Mouse (Mus musculus) midbrain, embryonic 10.5 days (tissue): ENCODE measurements around the gene Mrgprb8. TPM values are rescaled to one million over a fixed set of nuclear protein-coding genes. Genes with fewer than 3 reads are reported as not detected.
"Not testable (repeated sequence)": the region's sequence is repeated elsewhere in the genome, so short reads cannot be mapped to it uniquely, and the experiment has no call there.

Experiments
- DNase-seq: peaks from one replicate; pipeline ENCODE4 v3.0.0-alpha.2; 2017; ENCODE audit warnings: low spot score
- H3K27ac ChIP-seq: fragments of 300-500 bp; sonication (generic); replicated peaks from 2 replicates; pipeline ENCODE4 v1.5.1; 2016; ENCODE audit warnings: mild to moderate bottlenecking
- H3K27me3 ChIP-seq: fragments of 300-500 bp; sonication (generic); 2 replicates; pipeline ENCODE4 v1.6.1; 2016; ENCODE audit warnings: low read depth, mild to moderate bottlenecking; ENCODE audit not compliant: poor library complexity, severe bottlenecking
- H3K36me3 ChIP-seq: fragments of 300-500 bp; sonication (generic); 2 replicates; pipeline ENCODE4 v1.6.1; 2016; ENCODE audit warnings: mild to moderate bottlenecking, moderate library complexity
- H3K4me1 ChIP-seq: fragments of 300-500 bp; sonication (generic); 2 replicates; pipeline ENCODE4 v1.6.1; 2016
- H3K4me3 ChIP-seq: fragments of 300-500 bp; sonication (generic); 2 replicates; pipeline ENCODE4 v1.5.1; 2016; ENCODE audit warnings: mild to moderate bottlenecking, moderate library complexity
- H3K9me3 ChIP-seq: fragments of 300-500 bp; sonication (generic); replicated peaks from 2 replicates; pipeline ENCODE4 v1.6.1; 2016; ENCODE audit warnings: mild to moderate bottlenecking
- WGBS: fragments of 180-500 bp; shearing (Covaris S2); methylation state at CpG from one replicate; pipeline ENCODE4 v1.1.7; 2016; 5-methylcytosine and 5-hydroxymethylcytosine counted together
- polyA plus RNA-seq: library from polyadenylated mRNA; unstranded; fragments of >200 nt; fragmentation: Nextera tagmentation; extraction: Ambion mirVana; gene quantifications from 2 replicates; pipeline ENCODE4 v1.2.1, GENCODE M21; 2016

Gene Mrgprb8
- polyA plus RNA-seq: not detected in 2 replicates

DNA sequence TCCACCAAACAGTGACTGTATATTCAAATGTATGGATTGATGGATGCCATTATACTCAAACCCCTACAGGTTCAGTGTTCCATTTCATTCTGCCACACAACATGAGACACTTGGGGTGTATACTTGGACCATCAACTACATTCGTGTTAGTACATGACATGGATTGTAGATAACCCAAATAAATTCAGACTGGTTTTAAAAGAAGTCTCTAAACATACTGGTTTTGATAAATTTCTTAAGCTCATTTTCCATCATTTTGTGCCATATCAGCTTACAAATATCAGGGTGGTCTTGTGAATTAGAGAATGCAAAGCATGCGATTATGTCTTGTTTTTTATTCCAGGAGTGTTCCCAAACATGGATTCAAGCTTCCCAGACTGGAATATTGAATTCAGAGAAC is at the start of gene Mrgprb8:
Mrgprb8 (plus strand) TSS at position 301 of the 400 bp plus-strand sequence.
- no peaks in the 10 kb centered on the region for H3K27me3 ChIP-seq

DNA sequence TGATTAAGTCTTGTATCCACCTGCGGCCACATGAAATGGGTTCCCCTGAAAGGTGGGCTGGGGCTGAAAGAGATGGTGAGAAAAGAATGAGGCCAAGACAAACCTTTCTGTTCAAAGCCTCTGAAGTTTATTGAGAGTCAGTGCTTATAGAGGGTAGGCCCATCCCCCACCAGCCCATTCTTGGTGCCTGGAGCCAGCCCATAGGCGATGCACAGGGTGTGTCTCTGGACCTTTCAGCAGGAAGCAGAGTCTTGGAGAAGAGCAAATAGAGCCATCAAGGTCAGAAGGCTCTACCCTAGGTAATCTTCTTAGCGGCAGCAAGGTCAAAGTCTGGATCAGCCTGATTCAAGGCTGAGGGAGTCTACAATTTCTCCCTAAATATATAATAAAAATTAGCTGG is 47.6 kb downstream of the Mrgprb8 start:
- WGBS: 77% methylated on average over 3 of the region's 3 CpGs
- DNase-seq, H3K27ac ChIP-seq, H3K4me3 ChIP-seq, H3K4me1 ChIP-seq, H3K27me3 ChIP-seq, H3K36me3 ChIP-seq: not testable (repeated sequence)
- peaks cover 57% of the 10 kb centered on the region for H3K9me3 ChIP-seq

More for the DNA sequence above, at the start of gene Mrgprb8:
- Histone ChIP-seq H3K9me3 (peaks cover 60% of the 10 kb centered on the region), H3K4me3 (no peak within 1 kb of the TSS), H3K36me3 (no peaks in the 10 kb centered on the region), H3K27ac (no peak within 1 kb of the TSS), H3K4me1 (no peaks in the 10 kb centered on the region)
- WGBS: 74% methylated on average over 2 of the region's 2 CpGs
- no peak for DNase-seq

DNA sequence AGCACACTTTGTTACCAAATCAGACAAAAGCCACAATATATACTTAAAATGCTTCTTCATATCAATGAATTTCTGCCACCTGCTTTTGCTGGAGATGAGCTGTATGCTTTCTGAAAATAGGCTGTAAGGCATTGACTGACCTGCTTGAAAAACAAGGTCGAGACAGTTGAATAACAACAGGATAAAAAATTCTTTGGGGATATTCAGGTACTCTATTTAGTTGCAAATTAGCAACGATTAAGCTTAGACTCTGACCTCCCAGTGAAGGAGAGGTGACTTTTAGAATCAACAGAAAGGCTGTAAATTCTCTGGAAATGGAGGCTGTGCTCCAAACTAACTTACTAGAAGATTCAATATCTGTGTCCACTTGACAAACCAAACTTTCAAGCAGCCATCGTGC is 48.3 kb downstream of the Mrgprb8 start:
- Histone ChIP-seq H3K4me3 (no peak overlapping the region), H3K36me3 (no peaks in the 10 kb centered on the region), H3K9me3 (peaks cover 55% of the 10 kb centered on the region), H3K4me1 (no peaks in the 10 kb centered on the region), H3K27ac (no peak overlapping the region), H3K27me3 (no peaks in the 10 kb centered on the region)
- 57% methylated on average over 3 of the region's 3 CpGs for whole genome bisulfite sequencing
- DNase-seq: no peak

Other genes with a start within 250 kb of the Mrgprb8 start
- gene Mrgprb5, start 219.5 kb upstream of the Mrgprb8 start, polyA plus RNA-seq: not detected in 2 replicates
- gene Mrgprb4, start 189.2 kb upstream of the Mrgprb8 start, polyA plus RNA-seq: not detected in 2 replicates
- gene Mrgprb1, start 67.8 kb downstream of the Mrgprb8 start, polyA plus RNA-seq: not detected in 2 replicates
- not detected in 2 replicates for gene Mrgprx2, start 110.8 kb downstream of the Mrgprb8 start, polyA plus RNA-seq
- gene Mrgprb2, start 169.6 kb downstream of the Mrgprb8 start, polyA plus RNA-seq: not detected in 2 replicates